11 mouse cellular contexts compared by ENCODE assay signal in the genomic region with DNA sequence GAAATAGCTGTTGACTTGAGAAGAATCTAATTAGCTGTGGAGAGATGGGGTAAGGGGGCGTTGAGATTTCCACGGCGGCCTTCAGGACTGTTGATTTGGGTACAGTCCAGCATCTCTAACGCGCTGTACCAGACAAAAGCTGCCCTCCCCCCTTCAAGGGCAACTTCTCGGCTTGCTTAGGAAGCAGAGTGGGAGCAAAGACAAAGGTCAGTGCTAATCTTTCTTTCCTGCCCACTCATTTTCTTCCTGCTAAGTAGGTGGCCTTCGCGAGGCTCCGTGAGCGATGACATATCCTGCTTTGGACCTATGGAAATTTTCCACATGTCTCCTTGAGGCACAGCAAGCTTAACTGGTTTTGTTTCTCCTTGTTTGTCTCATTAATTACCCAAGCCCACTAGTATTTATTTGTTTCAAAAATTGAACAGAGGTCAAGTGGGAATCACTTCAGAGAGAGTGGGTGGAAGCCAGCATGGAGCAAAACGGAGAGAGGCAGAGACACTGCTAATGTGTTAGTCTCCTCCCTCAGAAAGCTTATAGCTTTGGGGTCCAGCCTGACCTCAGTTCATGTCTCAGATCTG. TPM values are rescaled to one million over a fixed set of nuclear protein-coding genes. Genes with fewer than 3 reads are reported as not detected.
DNase-seq lines count a peak whose midpoint lies in the region; ATAC-seq lines count a peak whose summit lies in the region.
"Had no signal": no experiment of that assay in that cellular context is flagged by ENCODE, and none has a peak within 500 bp of the region (broad histone marks: within the 10 kb centered on the region; RNA-seq: fewer than 3 reads in every experiment).

No protein-coding gene starts in this region.

- 0 out of 2 replicates have a peak, but pooled peaks have one; percentile 31 for ATAC-seq in heart, embryonic 11.5 days (replicated peaks; ENCODE audit: insufficient number of reproducible peaks, low FRiP score, low TSS enrichment)
- ATAC-seq in forebrain, embryonic 15.5 days (replicated peaks) = no peak
- ATAC-seq: CD4-positive, CD25-positive, alpha-beta regulatory T cell, adult 4 months had no signal

- H3K27ac ChIP-seq in heart, embryonic 11.5 days (ENCODE audit: low read depth, low read length) = peak overlapping the region; percentile 50; the same call in 1 of the 2 replicates
- peak overlapping the region; percentile 31; the same call in 1 of the 2 replicates for H3K27ac ChIP-seq in limb, embryonic 10.5 days
- H3K27ac ChIP-seq in midbrain, embryonic 10.5 days (replicated peaks) = no peak overlapping the region
- no peak overlapping the region for H3K27ac ChIP-seq in forebrain, embryonic 15.5 days (replicated peaks)
- H3K27ac ChIP-seq: midbrain, embryonic 12.5 days had no signal

- peak overlapping the region; percentile 16; the same call in 1 of the 2 replicates for H3K4me2 ChIP-seq in heart, embryonic 11.5 days
- no peak overlapping the region for H3K4me2 ChIP-seq in forebrain, embryonic 15.5 days (replicated peaks)
- H3K4me2 ChIP-seq: midbrain, embryonic 12.5 days had no signal

- H3K9ac ChIP-seq in heart, embryonic 11.5 days (ENCODE audit: low read depth, low read length) = no peak overlapping the region
- H3K9ac ChIP-seq in forebrain, embryonic 15.5 days (replicated peaks) = no peak overlapping the region
- H3K9ac ChIP-seq: midbrain, embryonic 12.5 days had no signal

- peaks cover 30% of the 10 kb centered on the region for H3K4me1 ChIP-seq in heart, embryonic 11.5 days (ENCODE audit: control insufficient read depth, insufficient read depth, low read length)
- H3K4me1 ChIP-seq in limb, embryonic 10.5 days = peaks cover 24% of the 10 kb centered on the region
- H3K4me1 ChIP-seq in midbrain, embryonic 10.5 days = peaks cover 38% of the 10 kb centered on the region
- peaks cover 11% of the 10 kb centered on the region for H3K4me1 ChIP-seq in forebrain, embryonic 15.5 days

- 22% methylated on average over 11 of the region's 11 CpGs for WGBS in heart, embryonic 11.5 days (ENCODE audit: insufficient replicate concordance)
- 69% methylated on average over 11 of the region's 11 CpGs for WGBS in limb, embryonic 10.5 days
- WGBS in midbrain, embryonic 10.5 days = 68% methylated on average over 11 of the region's 11 CpGs
- WGBS in forebrain, embryonic 15.5 days = 31% methylated on average over 11 of the region's 11 CpGs

- DNase-seq in heart, adult 9 months (ENCODE audit: low spot score in 2 of 2) = no peak
- peak; percentile 66 for DNase-seq in ovary, postnatal 36 days (ENCODE audit: low spot score)
- DNase-seq in ovary, postnatal 14 days (ENCODE audit: low spot score) = no peak
- no peak for DNase-seq in limb, embryonic 10.5 days (ENCODE audit: low spot score)
- peak; percentile 71 for DNase-seq in testis, postnatal 10 days (ENCODE audit: low spot score)
- no peak for DNase-seq in midbrain, embryonic 10.5 days (ENCODE audit: low spot score)
- DNase-seq: cerebellum, adult 9-11 months had no signal

- no peaks in the 10 kb centered on the region for H3K36me3 ChIP-seq in heart, embryonic 11.5 days (ENCODE audit: control insufficient read depth, insufficient read depth, low read length)
- H3K36me3 ChIP-seq in limb, embryonic 10.5 days = no peaks in the 10 kb centered on the region
- no peaks in the 10 kb centered on the region for H3K36me3 ChIP-seq in midbrain, embryonic 10.5 days
- H3K36me3 ChIP-seq in forebrain, embryonic 15.5 days = no peaks in the 10 kb centered on the region
- H3K36me3 ChIP-seq: midbrain, embryonic 12.5 days had no signal

- no peak overlapping the region for H3K4me3 ChIP-seq in heart, embryonic 11.5 days (ENCODE audit: low read depth, low read length)
- H3K4me3 ChIP-seq in limb, embryonic 10.5 days = no peak overlapping the region
- H3K4me3 ChIP-seq in midbrain, embryonic 10.5 days = no peak overlapping the region
- no peak overlapping the region for H3K4me3 ChIP-seq in forebrain, embryonic 15.5 days
- H3K4me3 ChIP-seq: midbrain, embryonic 12.5 days had no signal

- no peaks in the 10 kb centered on the region for H3K9me3 ChIP-seq in heart, embryonic 11.5 days (replicated peaks; ENCODE audit: control insufficient read depth, low read length)
- H3K9me3 ChIP-seq in limb, embryonic 10.5 days (replicated peaks) = no peaks in the 10 kb centered on the region
- no peaks in the 10 kb centered on the region for H3K9me3 ChIP-seq in midbrain, embryonic 10.5 days (replicated peaks)
- H3K9me3 ChIP-seq in forebrain, embryonic 15.5 days = no peaks in the 10 kb centered on the region
- H3K9me3 ChIP-seq: midbrain, embryonic 12.5 days had no signal

- H3K27me3 ChIP-seq in heart, embryonic 11.5 days (ENCODE audit: control insufficient read depth, insufficient read depth, low read length) = no peaks in the 10 kb centered on the region
- no peaks in the 10 kb centered on the region for H3K27me3 ChIP-seq in limb, embryonic 10.5 days (ENCODE audit: low read depth, poor library complexity, severe bottlenecking)
- H3K27me3 ChIP-seq in midbrain, embryonic 10.5 days (ENCODE audit: low read depth, poor library complexity, severe bottlenecking) = no peaks in the 10 kb centered on the region
- no peaks in the 10 kb centered on the region for H3K27me3 ChIP-seq in forebrain, embryonic 15.5 days
- H3K27me3 ChIP-seq: midbrain, embryonic 12.5 days had no signal

RNA-seq across cellular contexts. Expression of a gene that starts 25.2 kb away (rescaled TPM):
- 4.4 and 4.6 TPM in 2 replicates for polyA plus RNA-seq in heart, embryonic 11.5 days (2014; fragmentation: Nextera tagmentation; extraction: Ambion mirVana)
- polyA plus RNA-seq in limb, embryonic 10.5 days (2016; fragmentation: Nextera tagmentation; extraction: Ambion mirVana) = 1.2 and 1.3 TPM in 2 replicates
- polyA plus RNA-seq in midbrain, embryonic 10.5 days (2016; fragmentation: Nextera tagmentation; extraction: Ambion mirVana) = 0.39 and 0.83 TPM in 2 replicates
- polyA plus RNA-seq in forebrain, embryonic 15.5 days (2015; fragmentation: Nextera tagmentation; extraction: Ambion mirVana) = 4.6 and 5.8 TPM in 2 replicates
- polyA plus RNA-seq: CD4-positive, CD25-positive, alpha-beta regulatory T cell, adult 4 months had no signal

Comparison
In these comparisons a context has a peak if more than half of its experiments do, and no peak if none do; other contexts are left out.
1. DNase-seq: peak in ovary, postnatal 36 days (single experiment) and testis, postnatal 10 days (single experiment); none in heart, adult 9 months (0 of 2), ovary, postnatal 14 days (single experiment), limb, embryonic 10.5 days (single experiment) and midbrain, embryonic 10.5 days (single experiment).
2. H3K27ac ChIP-seq: peak in heart, embryonic 11.5 days (single experiment) and limb, embryonic 10.5 days (single experiment); none in midbrain, embryonic 10.5 days (single experiment) and forebrain, embryonic 15.5 days (single experiment).